Mouse (Mus musculus) c-Kit-positive CD71-positive TER-119-negative erythroid progenitor cells, embryonic 14.5 days (primary cell): ENCODE data around the gene Gm49318.
"Not testable (repeated sequence)": the region's sequence is repeated elsewhere in the genome, so short reads cannot be mapped to it uniquely, and the experiment has no call there.

Experiments
- DNase-seq: peaks from one replicate; pipeline ENCODE4 v3.0.0-alpha.2; 2013; ENCODE audit warnings: low read depth

Gm49318 gene

GRCm38 (mm10) chr9:22070791-22071573 lies at the start of gene Gm49318, which contains the start of gene Zfp653:
TSS of gene Gm49318 (minus strand) at chr9:22071259.
TSS of gene Zfp653 (minus strand) at chr9:22071376.
- DNase-seq: peak; percentile 95

- DNase-seq: no peak
Measured at GRCm38 (mm10) chr9:22119543-22119942, 48.5 kb upstream of the Gm49318 start.

GRCm38 (mm10) chr9:22117754-22118456 lies 46.8 kb upstream of the Gm49318 start:
- peak; percentile 79 for DNase-seq

GRCm38 (mm10) chr9:22116740-22117426 lies 45.8 kb upstream of the Gm49318 start, which contains the start of gene Elof1:
TSS of gene Elof1 (minus strand) at chr9:22117172.
- DNase-seq: peak; percentile 97

- no peak for DNase-seq
Measured at GRCm38 (mm10) chr9:22116086-22116485, 45.0 kb upstream of the Gm49318 start.

- DNase-seq: no peak
Measured at GRCm38 (mm10) chr9:22115635-22116034, 44.6 kb upstream of the Gm49318 start.

- no peak for DNase-seq
Measured at GRCm38 (mm10) chr9:22108194-22108593, 37.1 kb upstream of the Gm49318 start.

- no peak for DNase-seq
Measured at GRCm38 (mm10) chr9:22099922-22100321, 28.9 kb upstream of the Gm49318 start.

- DNase-seq: no peak
Measured at GRCm38 (mm10) chr9:22098993-22099696, 28.1 kb upstream of the Gm49318 start, which contains the start of gene Cnn1. TSS of gene Cnn1 (plus strand) at chr9:22099216.

GRCm38 (mm10) chr9:22095854-22096307 lies 24.8 kb upstream of the Gm49318 start:
- DNase-seq: peak; percentile 69

- DNase-seq: no peak
Measured at GRCm38 (mm10) chr9:22092746-22093145, 21.7 kb upstream of the Gm49318 start.

- no peak for DNase-seq
Measured at GRCm38 (mm10) chr9:22089986-22090385, 18.9 kb upstream of the Gm49318 start.

GRCm38 (mm10) chr9:22089281-22089680 lies 18.2 kb upstream of the Gm49318 start:
- no peak for DNase-seq

GRCm38 (mm10) chr9:22087034-22087618 lies 16.1 kb upstream of the Gm49318 start:
- DNase-seq: no peak

GRCm38 (mm10) chr9:22086012-22086411 lies 15.0 kb upstream of the Gm49318 start:
- no peak for DNase-seq

GRCm38 (mm10) chr9:22085022-22085834 lies 14.2 kb upstream of the Gm49318 start, which contains the start of gene Ecsit:
TSS of gene Ecsit (minus strand) at chr9:22085438.
- DNase-seq: peak; percentile 96

GRCm38 (mm10) chr9:22084667-22085021 lies 13.6 kb upstream of the Gm49318 start:
- no peak for DNase-seq

- DNase-seq: no peak
Measured at GRCm38 (mm10) chr9:22076223-22076622, 5.2 kb upstream of the Gm49318 start.

- not testable (repeated sequence) for DNase-seq
Measured at GRCm38 (mm10) chr9:22075778-22076177, 4.7 kb upstream of the Gm49318 start.

- no peak for DNase-seq
Measured at GRCm38 (mm10) chr9:22072276-22072675, 1.2 kb upstream of the Gm49318 start.
